Mouse (Mus musculus): Measurements from ENCODE around the gene St8sia1. TPM values are rescaled to one million over a fixed set of nuclear protein-coding genes. Genes with fewer than 3 reads are reported as not detected.
"Not testable (repeated sequence)": the region's sequence is repeated elsewhere in the genome, so short reads cannot be mapped to it uniquely, and the experiment has no call there.

Gene St8sia1
- total RNA-seq (2021) = 10 to 100 TPM; 29.8 to 30.8 TPM
- long read RNA-seq, experiment 1, full-length matches to known transcripts = 2 of 8 reads
- long read RNA-seq, experiment 1, partial matches to known transcripts = 0 of 8 reads
- long read RNA-seq, experiment 1, other reads (novel, unspliced or antisense) = 6 of 8 reads
- long read RNA-seq, experiment 2, full-length matches to known transcripts = 2 of 5 reads
- long read RNA-seq, experiment 2, partial matches to known transcripts = 0 of 5 reads
- long read RNA-seq, experiment 2, other reads (novel, unspliced or antisense) = 3 of 5 reads

DNA sequence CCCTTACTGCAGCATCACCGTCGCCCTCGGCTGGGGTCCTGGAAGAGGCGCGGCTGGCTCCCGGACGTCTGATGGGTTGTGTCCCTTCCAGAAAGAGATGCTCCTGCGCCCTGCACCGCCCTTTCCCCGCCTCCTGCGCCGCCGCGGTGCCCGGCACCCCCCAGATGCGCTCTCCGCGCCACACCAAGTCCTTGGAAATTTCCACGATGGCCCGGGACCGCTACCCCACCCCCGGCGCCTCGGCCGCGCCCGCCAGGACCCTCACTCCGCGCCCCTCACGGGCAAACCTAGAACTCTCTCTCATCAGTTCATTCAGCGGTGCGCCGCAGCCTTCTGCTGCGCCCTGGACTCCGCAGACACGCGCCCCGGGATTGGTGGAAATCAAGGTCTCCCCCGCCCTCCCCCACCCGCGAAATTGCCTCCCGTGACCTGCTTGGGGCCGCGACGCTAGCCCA is at the start of gene St8sia1:
Gene St8sia1 (minus strand): TSS at position 377 of the 455 bp plus-strand sequence.
- no peak; the same call in 1 of the 2 replicates for TF ChIP-seq CTCF (IDR thresholded peaks at IDR 0.05)
- intact Hi-C loops (cut with DNase I) = loop anchor here (2.0 to 10.0 kb wide), 6 partner anchors 35 to 439 kb away; no protein-coding TSS in a partner anchor
- DNase-seq (ENCODE audit: extremely low spot score in 1 of 2, low spot score in 2 of 2) = peak; percentile 65 to 69
- peak within 1 kb of the TSS; percentile 95 for H3K27ac ChIP-seq
- H3K4me3 ChIP-seq = peak within 1 kb of the TSS; percentile 71

DNA sequence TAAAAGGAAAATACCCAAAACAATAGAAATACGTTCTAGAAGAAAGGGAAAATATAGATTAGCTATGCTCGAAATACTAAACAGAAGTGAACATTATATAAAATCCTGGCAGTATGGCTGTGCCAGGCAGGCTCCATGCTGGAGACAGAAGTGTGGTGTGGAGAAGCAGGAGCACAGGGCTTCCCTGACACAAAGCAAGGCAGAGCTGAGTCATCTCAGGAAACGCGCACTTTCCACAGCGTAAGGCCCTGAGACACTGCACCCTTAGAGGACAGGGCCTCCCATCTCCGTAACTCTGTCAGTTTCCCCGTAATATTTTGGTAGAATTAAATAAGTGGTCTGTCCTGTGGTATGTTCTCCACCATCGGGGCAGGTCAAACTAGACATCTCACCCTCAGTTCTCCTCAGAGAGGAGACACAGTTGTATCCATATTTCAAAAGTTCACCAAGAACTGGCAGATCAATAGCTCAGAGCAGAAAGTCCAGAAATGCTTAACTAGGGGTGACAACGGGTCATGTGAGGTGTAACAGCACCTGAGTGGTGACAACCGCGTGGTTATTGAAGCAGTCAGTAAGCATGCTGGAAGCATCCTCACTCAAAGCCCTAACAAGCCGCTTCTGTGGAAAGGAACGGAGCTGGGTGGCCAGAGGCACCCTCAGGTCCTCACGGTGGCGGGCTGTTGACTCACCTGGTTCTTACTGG is 48.4 kb upstream of the St8sia1 start:
- intact Hi-C loops (cut with DNase I) = loop anchor here (5.0 kb wide), 1 partner anchor 235 kb away; no protein-coding TSS in a partner anchor
- H3K27ac ChIP-seq = peak overlapping the region; percentile 55
- no peak overlapping the region for H3K4me3 ChIP-seq
- no peak for DNase-seq (ENCODE audit: extremely low spot score in 1 of 2, low spot score in 2 of 2)
- no peak for TF ChIP-seq CTCF (IDR thresholded peaks at IDR 0.05)

DNA sequence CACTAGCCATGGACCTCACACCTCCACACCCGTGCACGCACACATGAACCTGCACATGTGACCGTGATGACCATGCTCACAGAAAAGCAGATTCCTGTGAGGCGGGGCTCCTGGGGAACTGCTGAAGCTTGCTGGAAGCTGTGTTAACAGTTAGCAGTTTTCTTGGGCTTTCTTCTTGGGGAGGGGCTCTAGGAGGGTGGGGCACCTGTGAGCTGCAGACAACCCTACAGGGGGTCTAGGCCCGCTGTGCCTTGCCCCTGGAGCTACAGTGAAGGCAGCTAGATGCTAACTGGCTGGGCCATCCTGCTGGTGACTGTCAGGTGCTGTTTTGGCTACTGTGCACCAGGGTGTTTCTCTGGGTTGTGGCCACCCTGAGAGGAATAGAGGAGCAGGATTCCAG is 44.6 kb upstream of the St8sia1 start:
- H3K27ac ChIP-seq = no peak overlapping the region
- H3K4me3 ChIP-seq = no peak overlapping the region
- intact Hi-C loops (cut with DNase I) = no loop called here
- no peak for TF ChIP-seq CTCF (IDR thresholded peaks at IDR 0.05)
- no peak for DNase-seq (ENCODE audit: extremely low spot score in 1 of 2, low spot score in 2 of 2)

DNA sequence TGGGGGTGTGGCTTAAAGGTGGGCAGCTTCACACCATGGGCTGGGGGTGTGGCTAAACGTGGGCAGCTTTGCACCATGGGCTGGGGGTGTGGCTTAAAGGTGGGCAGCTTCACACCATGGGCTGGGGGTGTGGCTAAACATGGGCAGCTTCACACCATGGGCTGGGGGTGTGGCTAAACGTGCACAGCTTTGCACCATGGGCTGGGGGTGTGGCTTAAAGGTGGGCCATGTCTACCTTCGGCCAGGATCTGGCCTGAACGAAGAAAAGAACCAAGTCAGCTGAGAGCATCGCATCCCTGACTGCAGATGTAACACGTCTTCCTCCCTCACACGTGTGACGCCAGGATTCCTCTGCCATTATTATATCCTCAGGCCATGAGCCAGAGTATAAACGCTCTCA is 41.0 kb upstream of the St8sia1 start:
- H3K27ac ChIP-seq; DNase-seq (ENCODE audit: extremely low spot score in 1 of 2, low spot score in 2 of 2); H3K4me3 ChIP-seq; intact Hi-C loops (cut with DNase I): not testable (repeated sequence)

DNA sequence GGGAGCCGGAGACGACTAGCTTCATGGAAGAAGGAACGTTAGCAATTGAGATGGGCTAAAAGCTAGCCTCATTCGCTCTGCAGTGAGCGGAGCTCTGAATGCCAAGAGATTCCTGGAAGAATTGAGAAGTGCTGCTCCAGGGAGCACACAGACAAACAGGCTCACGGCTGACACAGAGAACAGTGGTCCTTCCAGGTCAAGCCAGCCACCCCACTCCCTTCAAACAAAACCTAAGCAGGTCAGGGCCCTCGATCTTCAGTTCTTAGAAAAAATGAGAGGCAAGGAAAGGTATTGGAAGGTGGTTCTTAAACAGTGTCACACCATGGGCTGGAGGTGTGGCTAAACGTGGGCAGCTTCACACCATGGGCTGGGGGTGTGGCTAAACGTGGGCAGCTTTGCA is 40.5 kb upstream of the St8sia1 start:
- TF ChIP-seq CTCF (IDR thresholded peaks at IDR 0.05) = no peak

DNA sequence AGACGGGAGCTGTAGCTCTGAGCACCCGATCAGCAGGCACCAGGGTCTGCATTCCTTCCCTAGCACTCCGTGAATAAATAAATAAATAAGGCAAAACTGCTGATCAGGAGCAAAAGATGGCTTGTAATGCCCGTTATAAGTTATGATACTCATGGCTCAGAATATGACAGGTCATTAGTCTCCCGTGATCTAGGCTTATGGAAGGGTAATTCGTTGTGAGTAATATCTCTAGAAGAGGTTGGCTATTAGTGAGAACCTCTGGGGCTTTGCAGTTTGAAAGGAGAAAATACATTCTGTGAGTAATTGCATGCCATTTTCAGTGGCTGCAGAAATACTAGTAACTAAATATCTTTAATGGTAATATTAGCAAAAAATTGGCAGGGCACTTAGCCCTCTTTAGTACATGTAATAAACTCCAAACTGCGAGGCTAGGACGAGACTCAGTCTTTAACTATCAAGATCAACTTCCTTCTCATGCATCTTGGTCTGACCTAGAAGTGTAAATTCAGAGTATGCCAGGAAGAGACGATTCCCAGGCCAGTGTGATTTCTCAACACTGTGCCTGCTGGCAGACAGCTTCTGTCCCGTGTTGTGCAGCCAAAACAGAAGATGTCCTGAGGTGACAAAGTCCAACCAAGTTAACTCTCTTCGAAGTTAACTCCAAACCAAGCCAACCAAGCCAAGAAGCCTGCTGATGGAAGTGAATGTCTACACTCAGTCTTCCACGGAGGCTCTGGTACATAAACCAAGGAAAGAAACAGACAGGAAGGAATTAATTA is 34.2 kb upstream of the St8sia1 start:
- no peak for TF ChIP-seq CTCF (IDR thresholded peaks at IDR 0.05)
- intact Hi-C loops (cut with DNase I) = no loop called here
- no peak for DNase-seq (ENCODE audit: extremely low spot score in 1 of 2, low spot score in 2 of 2)
- H3K27ac ChIP-seq = no peak overlapping the region
- H3K4me3 ChIP-seq = no peak overlapping the region

More for the DNA sequence above, 40.5 kb upstream of the St8sia1 start:
- H3K27ac ChIP-seq = no peak overlapping the region
- intact Hi-C loops (cut with DNase I) = no loop called here
- H3K4me3 ChIP-seq = no peak overlapping the region
- DNase-seq (ENCODE audit: extremely low spot score in 1 of 2, low spot score in 2 of 2) = no peak

DNA sequence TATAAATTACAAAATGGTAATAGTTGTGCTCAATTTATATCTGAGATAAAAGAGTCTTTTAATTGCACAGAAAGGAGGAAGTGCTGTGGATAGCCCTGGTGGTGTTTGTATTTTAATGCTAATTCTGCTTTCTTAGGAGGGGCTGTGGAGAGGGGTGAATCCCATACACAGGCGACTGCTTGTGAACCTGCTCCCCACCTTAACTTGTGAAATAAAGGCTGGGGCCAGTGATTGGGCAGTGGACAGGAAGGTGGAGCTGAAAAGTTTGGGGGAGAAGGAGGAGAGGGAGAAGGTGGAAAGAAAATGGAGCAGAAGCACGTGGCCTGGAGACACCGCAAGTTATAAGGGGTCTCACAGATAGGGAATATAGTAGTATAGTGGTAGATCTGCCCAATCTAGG is 32.6 kb upstream of the St8sia1 start:
- TF ChIP-seq CTCF (IDR thresholded peaks at IDR 0.05) = no peak
- Histone ChIP-seq H3K4me3 (no peak overlapping the region), H3K27ac (no peak overlapping the region)
- no peak for DNase-seq (ENCODE audit: extremely low spot score in 1 of 2, low spot score in 2 of 2)
- intact Hi-C loops (cut with DNase I) = no loop called here

DNA sequence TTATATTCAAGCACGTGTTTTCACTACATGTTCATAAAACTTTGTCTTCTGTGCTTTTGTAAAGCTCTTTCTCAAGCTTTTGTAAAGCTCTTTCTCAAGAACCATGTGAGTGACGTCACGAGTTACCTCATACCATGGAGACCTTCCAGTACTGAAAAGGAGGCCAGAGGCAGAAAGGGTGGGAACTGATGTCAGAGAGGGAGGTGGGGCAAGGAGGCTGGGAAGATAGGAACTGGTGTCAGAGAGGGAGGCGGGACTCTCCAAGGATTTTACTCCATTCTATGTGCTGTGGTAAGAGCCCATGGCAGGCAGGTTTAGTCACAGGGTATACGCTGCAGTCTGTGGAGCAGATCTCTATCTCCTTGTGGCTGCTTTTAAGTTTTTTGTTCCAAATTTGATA is 31.3 kb upstream of the St8sia1 start:
- TF ChIP-seq CTCF (IDR thresholded peaks at IDR 0.05) = no peak
- intact Hi-C loops (cut with DNase I) = no loop called here
- Histone ChIP-seq H3K27ac (no peak overlapping the region), H3K4me3 (no peak overlapping the region)
- no peak for DNase-seq (ENCODE audit: extremely low spot score in 1 of 2, low spot score in 2 of 2)

DNA sequence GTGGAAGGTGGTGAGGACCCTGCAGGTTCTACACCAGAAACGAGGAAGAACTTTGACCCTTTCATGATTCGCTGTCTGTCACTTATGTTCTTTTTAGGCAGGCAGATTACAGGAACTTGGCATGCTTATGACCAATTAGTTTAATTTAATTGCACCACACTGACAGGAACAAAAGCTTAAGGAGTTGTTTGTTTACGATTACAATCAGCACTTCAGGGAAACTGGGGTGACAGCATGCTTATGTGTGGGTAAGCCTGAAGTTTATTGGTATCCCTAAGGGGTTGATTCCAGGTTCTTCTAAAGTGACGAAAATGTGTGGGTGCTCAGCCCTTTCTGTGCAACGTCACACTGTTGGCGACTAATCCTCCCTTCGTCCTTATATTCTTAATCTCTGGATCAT is 30.6 kb upstream of the St8sia1 start:
- no peak overlapping the region for H3K27ac ChIP-seq
- no peak overlapping the region for H3K4me3 ChIP-seq
- intact Hi-C loops (cut with DNase I) = no loop called here
- DNase-seq (ENCODE audit: extremely low spot score in 1 of 2, low spot score in 2 of 2) = no peak
- no peak for TF ChIP-seq CTCF (IDR thresholded peaks at IDR 0.05)

DNA sequence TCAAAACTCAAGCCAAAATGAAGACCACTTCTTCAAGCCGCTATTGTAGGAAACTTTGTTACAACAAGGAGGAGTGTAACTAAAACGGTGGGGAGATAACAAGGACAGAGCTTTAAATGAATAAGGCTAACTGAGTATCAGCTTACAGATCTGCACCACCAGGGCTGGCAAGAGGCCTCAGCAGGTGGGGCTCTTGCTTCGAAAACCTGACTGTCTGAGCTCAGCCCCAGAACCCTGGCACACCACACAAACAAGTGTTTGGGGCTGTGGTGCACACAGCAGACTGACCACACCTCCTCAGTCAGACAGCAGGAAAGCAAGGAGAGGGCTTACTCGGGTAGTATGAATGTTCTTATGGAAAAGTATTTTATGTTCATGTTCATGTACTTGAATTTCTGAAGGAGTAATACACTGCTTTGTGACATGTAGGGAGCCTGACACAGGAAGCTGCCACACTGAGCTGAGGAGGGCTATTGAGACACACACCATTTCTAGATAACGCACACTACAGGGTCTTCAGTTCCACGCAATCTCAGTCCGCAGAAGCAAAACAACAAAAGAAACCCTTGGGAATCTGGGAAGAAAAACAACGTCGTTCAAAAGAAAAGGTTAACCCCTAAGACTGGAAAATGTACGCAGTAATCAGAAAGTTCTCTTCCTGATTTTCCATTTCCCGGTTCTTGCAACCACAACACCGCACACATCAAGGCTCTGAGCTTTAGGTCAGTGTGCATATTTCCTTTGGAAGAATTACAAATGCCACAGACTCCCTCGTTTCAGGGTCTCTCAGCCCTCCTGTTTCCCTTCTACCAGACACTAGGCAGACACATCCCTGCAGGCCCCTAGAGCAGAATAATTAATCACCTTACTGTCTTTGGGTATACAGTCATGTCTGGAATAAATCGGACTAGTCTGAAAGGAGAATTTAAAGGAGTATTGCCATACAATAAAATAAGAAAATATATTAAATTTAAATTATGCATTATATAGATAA is 29.8 kb upstream of the St8sia1 start:
- no peak for DNase-seq (ENCODE audit: extremely low spot score in 1 of 2, low spot score in 2 of 2)
- H3K27ac ChIP-seq = no peak overlapping the region
- no peak for TF ChIP-seq CTCF (IDR thresholded peaks at IDR 0.05)
- H3K4me3 ChIP-seq = no peak overlapping the region
- intact Hi-C loops (cut with DNase I) = no loop called here

DNA sequence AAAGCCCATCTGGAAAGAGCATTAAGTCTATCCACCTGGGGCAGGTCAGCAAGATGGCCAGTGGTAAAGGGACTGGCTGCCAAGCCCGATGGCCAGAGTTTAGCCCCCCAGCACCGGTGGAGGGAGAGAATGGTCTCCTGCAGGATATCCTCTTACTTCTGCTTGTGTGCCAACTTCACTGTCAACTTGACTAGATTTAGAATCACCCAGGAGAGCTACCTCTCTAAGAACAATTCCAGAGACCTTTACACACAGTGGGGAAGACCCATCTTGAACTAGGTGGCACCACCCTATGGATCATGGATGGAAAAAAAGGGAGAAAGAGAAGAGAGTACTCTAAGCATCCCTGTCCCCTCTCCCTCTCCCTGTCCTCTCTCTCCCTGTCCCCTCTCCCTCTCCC is 28.7 kb upstream of the St8sia1 start:
- Histone ChIP-seq H3K4me3 (no peak overlapping the region), H3K27ac (no peak overlapping the region)
- no peak for TF ChIP-seq CTCF (IDR thresholded peaks at IDR 0.05)
- no peak for DNase-seq (ENCODE audit: extremely low spot score in 1 of 2, low spot score in 2 of 2)
- intact Hi-C loops (cut with DNase I) = no loop called here

Measured in left cerebral cortex, adult 2 months (tissue).